Mouse (Mus musculus) liver, adult 2 months (tissue): ENCODE results near the gene Sall1. TPM values are rescaled to one million over a fixed set of nuclear protein-coding genes. Genes with fewer than 3 reads are reported as not detected.
A peak's percentile ranks its signal among the peaks of the same experiment; 100 is the strongest.

Experiments used
- DNase-seq: peaks from one replicate; pipeline ENCODE4 v3.0.0-alpha.2; 2011; ENCODE audit warnings: low read depth, low spot score; ENCODE audit errors: extremely low read depth
- H3K27ac ChIP-seq: fragments of 200-500 bp; replicated peaks from 2 replicates; pipeline ENCODE4 v1.5.1; 2012; ENCODE audit warnings: low read depth, mild to moderate bottlenecking, control low read depth, inconsistent platforms, low read length; ENCODE audit not compliant: insufficient read depth
- H3K27me3 ChIP-seq: fragments of 200-500 bp; 2 replicates; pipeline ENCODE4 v1.6.1; 2012; ENCODE audit warnings: mild to moderate bottlenecking, moderate library complexity, low read length, inconsistent platforms; ENCODE audit not compliant: control insufficient read depth, insufficient read depth
- H3K36me3 ChIP-seq: fragments of 200-500 bp; 2 replicates; pipeline ENCODE4 v1.6.1; 2012; ENCODE audit warnings: low read length, inconsistent platforms; ENCODE audit not compliant: control insufficient read depth, insufficient read depth
- H3K4me1 ChIP-seq: fragments of 200-500 bp; 2 replicates; pipeline ENCODE4 v1.6.1; 2011; ENCODE audit warnings: low read length; ENCODE audit not compliant: control insufficient read depth, insufficient read depth
- H3K4me3 ChIP-seq: fragments of 200-500 bp; 2 replicates; pipeline ENCODE4 v1.5.1; 2011; ENCODE audit warnings: low read depth, mild to moderate bottlenecking, control low read depth, low read length, moderate library complexity; ENCODE audit not compliant: insufficient read depth
- H3K79me2 ChIP-seq: fragments of 200-500 bp; 2 replicates; pipeline ENCODE4 v1.6.1; 2012; ENCODE audit warnings: inconsistent platforms, mild to moderate bottlenecking, low read length, moderate library complexity; ENCODE audit not compliant: control insufficient read depth, insufficient read depth
- H3K9ac ChIP-seq: fragments of 200-500 bp; 2 replicates; pipeline ENCODE4 v1.6.1; 2012; ENCODE audit warnings: low read depth, mild to moderate bottlenecking, control low read depth, inconsistent platforms, low read length
- CTCF ChIP-seq: fragments of 200-500 bp; IDR thresholded peaks from 2 replicates; pipeline ENCODE4 v1.5.1; 2011; ENCODE audit warnings: low read depth, low read length, control low read depth
- POLR2A ChIP-seq: fragments of 200-500 bp; IDR thresholded peaks from 2 replicates; pipeline ENCODE4 v1.6.1; 2011; ENCODE audit warnings: low read length, control low read depth; ENCODE audit not compliant: insufficient read depth; ENCODE audit errors: extremely low read depth
- WGBS: fragments of 180-500 bp; shearing (Covaris S2); methylation state at CpG from one replicate; pipeline ENCODE4 v1.1.7; 2018; 5-methylcytosine and 5-hydroxymethylcytosine counted together
- polyA plus RNA-seq: library from polyadenylated mRNA; depleted of rRNA; stranded (reverse); fragments of >200 nt; gene quantifications from 2 replicates; pipeline ENCODE4 v1.2.3, GENCODE M21; 2012
- total RNA-seq: library from RNA; depleted of rRNA; stranded (reverse); fragments of >200 nt; gene quantifications from 2 replicates; pipeline ENCODE4 v1.2.3, GENCODE M21; 2014

Sall1 gene
- total and polyA plus RNA-seq, 2 experiments, result 6.2 to 19.4 TPM

GRCm38 (mm10) chr8:88983468-88983867, 60.5 kb downstream of the Sall1 start:
- H3K79me2 ChIP-seq, result no peaks in the 10 kb centered on the region
- 41% methylated on average over 5 of the region's 5 CpGs for WGBS
- no peak overlapping the region for H3K9ac ChIP-seq
- no peak overlapping the region for H3K4me3 ChIP-seq
- no peaks in the 10 kb centered on the region for H3K4me1 ChIP-seq
- no peaks in the 10 kb centered on the region for H3K36me3 ChIP-seq
- H3K27me3 ChIP-seq, result no peaks in the 10 kb centered on the region
- TF ChIP-seq CTCF (no peak), POLR2A (no peak)
- peak; percentile 38 for DNase-seq
- no peak overlapping the region for H3K27ac ChIP-seq
